Mouse (Mus musculus) MEL-GATA-1-ER (cell line): ENCODE measurements at regions not wholly inside any gene's neighbourhood (a gene's known extent, or its start where the extent isn't known, plus 50 kb on each side); places are given as distances from the start of the nearest gene placed in this dataset.
A peak's percentile ranks its signal among the peaks of the same experiment; 100 is the strongest.

Experiments used
- DNase-seq: peaks from one replicate; pipeline ENCODE4 v3.0.0-alpha.2; 2012; ENCODE audit warnings: low read depth; ENCODE audit errors: extremely low read depth

DNA sequence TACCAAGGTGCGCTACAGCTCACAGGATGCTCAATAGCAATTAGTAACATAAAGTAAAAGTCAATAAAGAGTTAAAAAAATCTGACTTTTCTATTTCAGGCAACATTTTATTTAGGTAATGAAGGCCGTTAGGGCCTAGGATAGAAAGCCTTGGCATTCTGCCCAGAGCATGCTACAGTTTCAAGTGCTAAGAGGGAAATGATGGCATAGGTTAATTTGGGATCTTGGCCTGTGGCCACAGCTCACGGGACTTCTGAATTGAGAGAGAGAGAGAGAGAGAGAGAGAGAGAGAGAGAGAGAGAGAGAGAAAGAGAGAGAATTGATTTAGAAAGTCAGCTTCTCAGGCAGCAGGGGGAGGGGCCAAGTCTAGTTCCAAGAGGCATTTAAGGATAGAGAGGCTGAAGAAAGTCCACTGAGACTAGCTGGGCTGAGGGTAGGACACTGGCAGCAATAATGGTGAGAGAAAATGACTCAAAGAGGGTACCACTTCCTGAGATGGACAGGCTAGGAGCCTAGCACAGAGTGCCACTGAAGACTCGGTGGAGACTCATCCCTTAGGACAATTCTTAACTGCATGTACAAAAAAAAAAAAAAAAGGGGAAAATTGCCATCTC lies 52.6 kb upstream of the Klf14 start:
- DNase-seq, result no peak

DNA sequence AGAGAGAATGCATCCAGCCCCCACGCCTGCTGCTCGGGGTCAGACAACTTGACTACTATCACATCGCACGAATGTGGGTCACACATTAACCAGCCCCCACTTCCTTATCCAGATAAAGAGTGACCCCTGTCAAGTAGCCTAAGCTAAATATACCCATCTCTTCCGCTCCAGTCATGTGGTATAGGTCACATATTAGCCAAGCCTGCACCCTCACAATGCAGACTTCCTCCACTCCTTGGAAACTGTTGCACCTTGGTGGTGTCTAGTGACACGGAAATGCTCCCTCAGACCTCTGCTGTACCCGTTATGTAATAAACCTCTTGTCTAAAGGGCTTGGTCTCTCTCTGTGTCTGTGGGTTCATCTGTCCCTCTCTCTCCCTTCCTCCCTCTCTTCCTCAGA lies 57.7 kb upstream of the Klf14 start:
- DNase-seq, result no peak

- DNase-seq, result no peak
These were observed 62.9 kb upstream of the Klf14 start for GRCm38 (mm10) chr6:31021776-31022175.

DNA sequence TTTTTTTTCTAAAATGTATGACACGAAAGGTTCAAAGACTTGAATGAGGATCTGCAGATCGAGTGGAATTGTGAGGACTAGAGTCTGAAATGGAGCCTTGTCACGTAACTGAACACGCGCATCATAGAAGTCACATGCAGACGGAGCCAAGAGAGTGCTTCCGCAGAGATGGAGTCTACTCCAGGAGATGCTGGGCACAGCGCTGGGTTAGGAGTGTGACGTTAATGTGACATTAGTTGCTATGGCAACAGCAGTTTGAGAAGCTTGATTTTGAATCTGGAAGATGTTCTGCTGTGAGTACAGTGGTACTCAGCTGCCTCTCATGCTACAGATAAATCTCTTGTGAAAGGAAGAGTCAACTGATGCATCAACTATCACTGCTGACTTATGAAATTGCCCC lies 70.9 kb upstream of the Klf14 start:
- DNase-seq, result no peak

DNA sequence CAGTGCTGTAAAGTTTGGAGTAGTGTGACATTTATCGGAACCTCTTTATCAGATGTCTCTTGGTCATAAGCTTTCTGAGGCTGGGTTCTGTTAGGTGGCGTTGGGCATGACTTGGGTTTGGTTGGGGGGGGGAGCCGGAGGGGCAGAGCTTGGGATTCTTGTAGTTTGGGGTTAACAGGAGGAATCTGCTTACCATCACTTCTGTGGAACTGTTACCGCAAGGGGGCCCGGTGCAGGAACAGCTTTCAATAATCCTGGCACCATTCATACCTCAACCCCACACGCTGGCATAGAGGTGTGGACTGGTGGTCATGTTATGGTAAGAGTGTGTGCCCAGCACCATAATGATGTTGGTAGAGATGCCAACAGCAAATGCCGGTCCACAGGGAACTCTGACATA lies 72.1 kb upstream of the Klf14 start:
- no peak for DNase-seq

DNA sequence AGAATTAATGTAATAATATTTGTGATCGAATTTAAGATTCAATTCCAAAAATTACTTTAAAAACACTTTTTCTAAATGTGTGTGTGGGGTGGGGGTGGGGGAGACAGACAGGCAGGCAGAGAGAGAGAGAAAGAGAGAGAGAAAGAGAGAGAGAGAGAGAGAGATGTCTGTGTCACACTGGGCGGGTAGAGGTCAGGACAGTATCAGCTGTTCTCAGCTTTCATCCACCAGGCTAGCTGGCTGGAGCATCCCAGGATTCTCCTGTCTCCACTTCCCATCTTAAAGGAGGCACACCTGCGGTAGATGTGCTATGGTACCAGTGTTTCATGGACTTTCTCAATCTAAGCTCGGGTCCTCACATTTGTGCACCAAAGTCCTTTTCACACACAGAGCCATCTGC lies 73.3 kb upstream of the Klf14 start:
- DNase-seq, result no peak

GRCm38 (mm10) chr6:31032980-31033608 lies 74.2 kb upstream of the Klf14 start:
- peak; percentile 47 for DNase-seq

GRCm38 (mm10) chr6:31034796-31035195 lies 75.9 kb upstream of the Klf14 start:
- DNase-seq, result no peak

DNA sequence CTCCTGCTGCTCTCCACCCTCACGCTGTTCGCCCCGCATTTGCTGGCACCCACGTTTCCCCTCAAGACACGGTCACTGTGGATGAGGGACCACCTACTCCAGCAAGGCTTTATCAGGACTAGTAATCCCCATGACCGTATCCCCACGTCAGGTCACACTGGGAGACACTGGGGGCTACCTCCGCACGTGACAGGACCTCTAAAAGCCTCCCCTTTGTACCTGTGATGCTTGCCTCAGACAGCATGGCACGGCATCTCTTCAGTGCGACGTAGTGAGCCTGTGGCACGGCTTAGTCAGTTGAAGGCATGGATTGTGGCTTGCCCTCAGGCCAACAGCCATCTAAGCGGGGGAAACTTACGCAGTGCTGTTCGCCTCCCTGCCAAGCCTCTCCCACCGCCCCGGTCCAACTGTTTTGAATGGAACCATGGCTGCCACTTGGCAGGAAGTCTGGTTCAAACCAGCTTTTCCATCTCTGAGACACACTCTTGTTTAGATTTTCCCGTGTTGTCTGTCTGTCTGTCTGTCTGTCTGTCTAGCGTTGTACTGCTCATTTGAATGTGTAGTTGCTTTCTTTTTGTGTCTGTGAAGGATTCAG lies 79.0 kb upstream of the Klf14 start:
- DNase-seq, result no peak

GRCm38 (mm10) chr6:31038445-31038844 lies 79.6 kb upstream of the Klf14 start:
- DNase-seq, result peak; percentile 21

DNA sequence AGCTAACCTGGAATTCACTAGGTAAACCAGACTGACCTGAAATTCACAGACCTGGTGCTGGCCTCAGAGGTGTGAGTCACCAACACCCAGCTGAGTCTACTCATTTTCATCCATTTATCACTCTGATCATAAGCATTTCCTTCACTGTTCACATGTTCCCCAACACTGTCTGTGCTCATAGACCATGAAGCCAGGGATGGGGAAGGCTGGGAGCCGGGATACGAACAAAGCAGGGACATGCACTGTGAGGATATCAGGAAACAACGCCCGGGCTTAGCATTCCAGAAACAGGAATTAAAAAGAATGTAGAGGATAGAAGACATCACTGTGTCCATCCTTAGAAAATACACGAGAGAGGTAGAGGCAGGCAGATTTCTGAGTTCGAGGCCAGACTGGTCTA lies 80.6 kb upstream of the Klf14 start:
- no peak for DNase-seq

DNA sequence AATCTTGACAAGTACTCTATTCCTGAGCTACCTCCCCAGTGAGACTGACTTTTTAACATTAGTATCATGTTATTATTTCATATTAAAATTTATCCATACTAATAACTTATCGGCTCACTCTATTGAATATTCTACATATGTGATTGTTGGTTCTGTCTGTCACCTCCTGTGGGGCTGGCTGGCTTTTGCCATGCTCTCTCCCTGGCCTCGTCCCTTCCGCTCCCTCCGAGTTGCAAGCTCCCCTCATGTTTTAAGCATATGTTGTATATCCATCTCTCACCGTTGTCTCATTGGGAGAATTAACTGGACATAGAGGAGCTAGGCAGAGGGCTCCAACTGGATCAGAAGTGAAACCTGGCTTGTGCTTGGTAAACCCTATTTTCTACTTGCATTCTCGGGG lies 81.9 kb upstream of the Klf14 start:
- DNase-seq, result no peak

GRCm38 (mm10) chr6:31043368-31043767 lies 84.5 kb upstream of the Klf14 start:
- DNase-seq, result no peak

GRCm38 (mm10) chr6:31043919-31044318 lies 85.0 kb upstream of the Klf14 start:
- DNase-seq, result no peak

GRCm38 (mm10) chr6:31046197-31046596 lies 87.3 kb upstream of the Klf14 start:
- no peak for DNase-seq

DNA sequence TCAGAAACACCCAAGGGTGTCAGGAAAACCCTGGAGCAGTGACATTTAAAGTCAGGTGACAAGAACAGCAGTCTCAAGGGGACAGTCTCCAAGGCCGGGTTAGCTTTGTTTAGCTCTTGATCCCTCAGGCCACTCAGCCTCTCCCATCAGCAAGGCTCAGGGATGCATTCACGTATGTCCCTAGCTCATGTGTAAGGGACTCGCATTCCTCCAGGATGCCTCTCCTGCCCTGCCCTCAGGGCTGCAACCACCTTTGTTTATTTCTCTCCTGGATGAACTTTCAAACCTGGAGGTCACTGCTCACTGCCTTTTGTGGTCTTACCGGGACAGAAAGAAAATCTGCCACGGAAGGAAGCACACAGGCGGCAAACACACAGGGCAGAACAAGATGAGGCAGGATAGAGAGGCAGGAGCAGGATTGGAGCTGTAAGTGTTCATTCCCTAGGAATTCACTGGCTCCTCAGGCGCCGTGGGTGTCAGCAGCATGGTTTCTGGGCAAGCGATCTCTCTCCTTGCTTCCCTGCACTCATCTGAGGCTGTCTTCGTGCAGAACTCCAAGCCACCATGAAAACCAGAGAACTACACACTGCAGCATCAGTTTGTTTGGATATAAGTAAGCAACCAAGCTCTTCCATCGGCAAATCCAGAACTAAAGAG lies 90.2 kb upstream of the Klf14 start:
- DNase-seq, result no peak

GRCm38 (mm10) chr6:31050831-31051230 lies 92.0 kb upstream of the Klf14 start:
- DNase-seq, result no peak

- DNase-seq, result no peak
These were observed 92.9 kb upstream of the Klf14 start for GRCm38 (mm10) chr6:31051771-31052170.

- DNase-seq, result no peak
These were observed 94.1 kb upstream of the Klf14 start for GRCm38 (mm10) chr6:31053003-31053402.

DNA sequence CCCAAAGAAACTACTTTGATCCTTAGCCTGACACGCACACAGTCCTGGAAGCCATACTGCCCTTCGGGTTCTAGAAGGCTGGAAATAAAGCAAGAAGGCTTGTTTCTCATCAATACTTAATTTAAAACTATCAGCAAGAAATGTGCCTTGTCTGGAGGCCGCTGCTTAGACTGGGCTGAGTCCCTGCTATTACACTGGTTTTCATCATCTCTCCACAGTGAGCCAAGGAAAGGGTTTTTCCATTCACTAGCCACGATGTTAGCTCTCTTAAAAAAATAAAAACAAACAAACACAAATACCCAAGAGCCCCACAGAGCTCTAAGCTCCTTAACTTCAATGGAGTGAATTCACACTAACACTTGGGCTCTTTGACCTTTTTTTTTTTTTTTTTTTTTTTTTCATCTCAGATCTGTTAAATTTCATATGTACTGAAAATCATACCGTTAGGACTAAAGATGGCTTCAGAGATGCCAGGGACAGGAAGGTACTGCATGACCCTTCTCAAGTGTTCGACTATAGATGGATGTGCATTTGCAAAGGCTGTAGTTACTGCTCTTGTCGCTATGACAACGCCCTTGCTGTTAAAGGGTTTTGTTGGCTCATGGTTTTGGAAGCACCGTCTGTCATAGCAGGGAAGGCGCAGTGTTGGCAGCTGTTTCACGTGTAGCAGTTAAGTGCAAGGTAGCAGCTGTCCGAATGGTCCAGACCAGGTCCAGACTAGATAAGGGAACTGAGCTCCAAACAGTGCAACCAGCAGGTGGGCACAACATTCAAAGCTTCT lies 98.1 kb upstream of the Klf14 start:
- no peak for DNase-seq

DNA sequence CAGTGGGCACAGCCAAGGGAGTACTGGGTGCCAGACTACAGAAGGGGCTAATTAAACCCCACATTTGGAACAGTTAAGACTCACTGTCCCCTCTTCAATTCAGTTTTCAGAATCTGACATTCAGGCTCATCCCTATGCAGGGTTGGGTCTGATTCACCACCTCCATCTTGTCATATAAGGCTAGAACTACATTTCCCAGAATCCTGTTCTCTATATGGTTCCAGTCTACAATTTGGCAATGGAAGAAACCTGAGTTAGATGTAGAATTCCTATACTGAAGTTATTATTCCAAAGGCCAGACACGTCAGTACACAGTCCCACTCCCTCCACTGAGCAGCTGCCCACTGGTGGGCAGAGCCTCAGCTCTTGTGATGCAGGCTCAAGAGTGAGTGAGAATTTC lies 99.4 kb upstream of the Klf14 start:
- DNase-seq, result no peak

DNA sequence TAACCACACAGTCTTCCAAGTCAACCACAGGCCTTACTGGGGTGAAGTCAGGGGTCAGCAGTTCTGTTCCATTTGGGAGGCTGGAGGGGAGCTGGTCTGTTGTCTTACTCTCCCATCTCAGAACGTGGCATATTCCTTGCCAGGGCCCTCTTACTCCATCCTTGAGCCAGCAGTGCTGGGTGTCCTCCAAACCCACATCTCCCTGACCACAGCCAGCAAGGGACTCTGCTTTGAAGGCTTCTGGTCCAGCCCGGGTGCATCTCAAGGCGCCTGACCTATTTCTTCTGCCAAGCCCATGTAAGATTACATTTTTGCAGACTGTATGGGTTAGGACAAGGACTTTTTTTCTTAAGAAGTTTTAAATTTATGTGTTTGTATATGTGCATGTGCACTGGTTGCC lies 100.1 kb upstream of the Klf14 start:
- no peak for DNase-seq
